Mouse (Mus musculus) CD4-positive, CD25-positive, alpha-beta regulatory T cell, adult 2 months (primary cell): ENCODE measurements around the gene Lrriq4.
A peak's percentile ranks its signal among the peaks of the same experiment; 100 is the strongest.

Experiments
- DNase-seq: peaks from one replicate; pipeline ENCODE4 v3.0.0-alpha.2; 2012; ENCODE audit warnings: low read depth, low spot score

Lrriq4 gene

DNA sequence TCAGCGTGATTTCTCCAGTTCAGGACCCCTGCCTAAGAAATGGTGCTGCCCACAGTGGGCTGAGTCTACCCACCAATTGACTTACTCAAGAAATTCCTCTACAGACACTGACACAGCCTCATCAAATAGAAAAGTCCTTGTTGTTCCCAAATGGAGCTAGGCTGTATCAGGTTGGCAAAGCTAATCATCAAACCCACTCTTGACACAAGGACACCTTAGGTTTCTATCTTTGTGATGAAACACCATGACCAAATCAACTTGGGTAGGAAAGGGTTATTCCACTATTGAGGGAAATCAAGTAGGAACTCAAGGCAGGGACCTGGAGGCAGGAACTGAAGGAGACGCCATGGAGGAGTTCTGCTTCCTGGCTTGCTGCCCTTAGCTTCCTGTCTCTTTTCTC lies at the start of gene Lrriq4:
Lrriq4 (plus strand) TSS at position 301 of the 400 bp plus-strand sequence.
- no peak for DNase-seq

GRCm38 (mm10) chr3:30595111-30595832 lies 49.0 kb upstream of the Lrriq4 start:
- DNase-seq: peak; percentile 36

DNA sequence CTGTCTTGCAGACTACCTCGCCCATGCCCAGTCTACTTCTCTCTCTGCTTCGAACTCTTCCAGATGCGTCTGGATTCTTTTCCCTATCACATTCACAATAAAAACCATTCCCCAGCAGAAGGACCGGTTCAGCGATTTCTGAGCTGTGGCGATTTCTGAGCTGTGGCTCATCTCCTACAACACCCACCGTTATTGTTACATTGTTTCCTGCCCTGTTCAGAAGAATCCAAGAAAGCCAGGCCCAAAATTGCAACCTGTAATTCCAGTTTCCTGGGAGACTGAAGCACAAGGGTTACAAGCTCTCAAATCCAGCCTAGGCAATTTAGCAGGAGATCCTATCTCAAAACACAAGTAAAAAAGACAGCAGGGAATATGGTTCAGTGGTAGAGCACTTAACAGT lies 47.0 kb upstream of the Lrriq4 start:
- no peak for DNase-seq

- peak; percentile 62 for DNase-seq
Observed at GRCm38 (mm10) chr3:30599711-30600545, 44.4 kb upstream of the Lrriq4 start, which contains the start of gene Actrt3. TSS of gene Actrt3 (minus strand) at chr3:30599939.

DNA sequence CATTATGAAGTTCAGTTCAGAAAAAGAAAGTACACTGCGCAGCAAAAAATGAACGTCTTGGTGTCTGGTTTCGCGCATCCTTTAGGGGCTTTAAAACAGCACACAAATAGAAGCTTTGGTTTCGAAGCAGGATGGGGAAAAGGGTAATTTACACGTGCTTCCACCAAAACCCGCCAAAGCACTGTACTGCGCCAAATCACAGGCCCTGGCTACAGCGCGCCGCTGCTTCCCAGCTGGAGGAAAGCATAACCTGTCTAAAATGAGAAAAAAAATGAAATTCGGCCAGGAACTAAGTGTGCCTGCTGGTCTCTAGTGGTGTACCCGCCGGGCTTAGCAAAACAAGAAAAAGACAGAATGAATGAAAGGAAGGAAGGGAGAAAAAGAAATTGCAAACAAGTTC lies 43.6 kb upstream of the Lrriq4 start:
- DNase-seq: peak; percentile 66

DNA sequence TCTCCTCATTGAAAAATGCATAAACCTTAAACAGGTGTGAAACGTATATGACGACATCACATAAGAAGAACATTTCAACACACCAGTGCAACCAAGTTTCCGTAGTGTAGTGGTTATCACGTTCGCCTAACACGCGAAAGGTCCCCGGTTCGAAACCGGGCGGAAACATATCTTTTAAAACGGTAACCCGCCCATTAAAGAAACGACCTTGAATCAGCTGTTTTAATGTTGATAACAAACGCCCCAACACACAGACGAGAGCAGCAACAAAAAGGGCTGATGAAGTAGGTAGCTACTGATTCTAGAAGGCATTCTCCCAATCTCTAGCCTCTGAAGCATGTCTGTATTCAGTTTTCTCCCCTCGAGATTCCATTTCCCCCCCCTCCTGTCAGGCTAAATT lies 43.1 kb upstream of the Lrriq4 start:
- DNase-seq: peak; percentile 94

GRCm38 (mm10) chr3:30601610-30602064 lies 42.7 kb upstream of the Lrriq4 start:
- DNase-seq: no peak

DNA sequence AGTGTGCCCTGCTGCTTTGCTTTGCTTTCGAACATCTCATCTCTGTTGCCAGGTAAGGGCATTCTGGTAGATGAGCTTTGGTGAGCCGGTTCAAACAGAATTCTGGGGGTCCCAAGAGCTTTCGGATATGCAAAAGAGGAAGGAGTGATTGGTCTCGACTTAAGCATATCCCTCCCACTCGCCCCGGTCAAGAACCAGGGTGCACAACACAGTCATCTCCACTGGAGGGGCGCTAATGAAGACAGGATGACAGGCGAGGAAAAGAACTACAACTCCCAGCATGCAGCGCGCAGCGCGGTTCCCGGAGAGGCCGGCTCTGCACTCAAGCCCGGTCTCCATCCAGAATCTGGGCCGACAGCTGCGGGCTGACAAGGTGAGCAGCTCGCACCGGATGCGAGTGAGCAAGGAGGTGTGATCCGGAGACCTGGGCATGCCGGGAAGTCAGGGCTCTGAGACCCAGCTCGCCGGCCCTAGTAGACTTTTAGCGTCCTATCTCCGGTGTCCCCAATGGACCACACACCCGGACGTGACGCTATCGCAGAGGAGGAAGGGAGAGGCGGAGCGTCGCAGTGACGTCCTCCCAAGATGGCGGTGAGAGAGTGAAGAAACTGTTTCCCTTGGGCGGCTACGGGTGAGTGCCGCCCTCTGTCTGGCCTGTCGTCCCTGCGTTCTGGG lies 42.1 kb upstream of the Lrriq4 start, which contains the start of gene Mynn:
Mynn (plus strand) TSS at position 1 of the 675 bp plus-strand sequence.
- peak; percentile 97 for DNase-seq

DNA sequence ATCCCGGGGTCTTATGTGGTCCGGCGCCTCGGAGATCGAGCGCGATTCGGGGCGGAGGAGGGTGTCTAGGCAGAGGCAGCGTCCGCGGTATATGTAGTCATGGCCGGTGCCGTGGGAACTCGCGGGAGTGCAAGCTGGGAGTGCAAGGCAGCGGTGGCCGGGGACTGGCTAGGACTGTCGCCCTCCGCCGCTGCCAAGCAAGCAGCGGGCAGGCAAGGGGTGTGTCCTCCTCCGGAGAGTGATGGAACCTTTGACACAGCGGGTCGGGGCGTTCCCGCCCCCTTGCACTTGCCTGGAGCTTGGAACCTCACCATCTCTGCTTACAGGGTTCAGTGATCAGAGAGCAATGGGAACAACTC lies 41.6 kb upstream of the Lrriq4 start:
- peak; percentile 84 for DNase-seq

DNA sequence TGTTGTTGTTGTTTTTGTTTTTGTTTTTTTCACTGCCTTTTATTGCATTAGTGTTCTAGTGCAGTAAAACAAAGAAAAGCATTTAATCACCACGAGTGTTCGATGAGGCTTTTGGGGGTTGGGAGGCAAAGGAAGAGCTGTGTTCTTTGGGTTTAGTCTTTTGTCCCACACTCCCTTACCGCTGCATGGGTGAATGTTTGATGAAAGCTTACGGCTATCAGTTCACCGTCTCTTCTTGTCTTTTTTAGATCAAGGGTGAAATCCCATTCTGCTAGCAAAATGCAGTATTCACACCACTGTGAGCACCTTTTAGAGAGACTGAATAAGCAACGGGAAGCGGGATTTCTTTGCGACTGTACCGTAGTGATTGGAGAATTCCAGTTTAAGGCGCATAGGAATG lies 41.1 kb upstream of the Lrriq4 start:
- no peak for DNase-seq

- peak; percentile 18 for DNase-seq
Observed at GRCm38 (mm10) chr3:30608999-30609398, 35.3 kb upstream of the Lrriq4 start.

DNA sequence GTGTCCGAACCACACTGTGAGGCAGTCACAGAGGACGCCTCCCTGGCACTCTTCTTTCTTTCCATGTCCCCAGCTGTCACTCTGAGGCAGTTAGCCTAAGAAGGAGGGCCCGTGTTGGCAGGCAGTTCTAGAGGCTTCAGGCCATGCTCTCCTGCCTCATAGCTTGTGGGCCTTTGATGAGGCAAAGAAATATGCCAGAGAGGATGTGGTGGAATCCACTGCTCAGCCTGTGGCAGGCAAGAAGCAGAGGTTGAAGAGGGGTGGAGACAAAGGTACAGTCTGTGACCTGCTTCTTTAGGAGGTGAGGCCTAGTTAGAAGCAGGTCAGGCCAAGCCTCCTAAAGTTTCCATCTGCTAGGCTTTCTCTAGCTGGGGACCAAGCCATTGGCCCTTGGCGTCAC lies 33.4 kb upstream of the Lrriq4 start:
- DNase-seq: peak; percentile 25

DNA sequence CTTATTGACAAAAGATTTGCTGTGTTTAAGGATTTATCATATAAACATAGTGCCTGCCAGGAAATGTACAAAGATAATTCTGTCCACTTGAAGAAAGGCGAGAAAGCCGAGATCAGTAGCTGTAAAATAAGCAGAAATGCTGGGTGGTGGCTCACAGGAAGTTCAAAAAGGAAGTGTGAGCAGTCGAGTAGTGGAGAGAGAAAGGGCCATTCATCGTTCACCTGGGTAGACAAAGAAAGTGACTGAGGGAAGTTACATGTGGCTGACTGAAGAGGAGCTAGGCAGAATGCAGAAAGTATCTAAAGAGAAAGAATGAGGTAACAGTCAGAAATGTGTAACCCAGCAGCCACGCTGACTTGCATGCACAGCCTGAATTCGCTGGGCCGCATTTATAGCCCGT lies 24.2 kb upstream of the Lrriq4 start:
- DNase-seq: no peak

DNA sequence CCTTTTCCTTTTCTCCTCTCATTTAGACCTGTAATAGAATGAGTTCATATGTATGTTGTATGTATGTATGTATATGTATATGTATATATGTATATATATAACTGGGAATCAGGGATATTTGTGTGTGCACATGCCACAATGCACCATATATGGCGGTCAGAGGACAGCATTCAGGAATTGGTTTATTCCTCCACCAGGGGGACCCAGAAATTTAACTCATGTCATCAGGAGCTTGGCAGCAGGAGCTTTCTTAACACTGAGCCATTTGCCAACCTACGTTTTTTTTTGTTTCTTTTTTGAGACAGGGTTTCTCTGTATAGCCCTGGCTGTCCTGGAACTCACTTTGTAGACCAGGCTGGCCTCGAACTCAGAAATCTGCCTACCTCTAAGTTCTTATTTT lies 10.6 kb upstream of the Lrriq4 start:
- no peak for DNase-seq

- no peak for DNase-seq
Observed at GRCm38 (mm10) chr3:30635629-30636028, 8.7 kb upstream of the Lrriq4 start.

DNA sequence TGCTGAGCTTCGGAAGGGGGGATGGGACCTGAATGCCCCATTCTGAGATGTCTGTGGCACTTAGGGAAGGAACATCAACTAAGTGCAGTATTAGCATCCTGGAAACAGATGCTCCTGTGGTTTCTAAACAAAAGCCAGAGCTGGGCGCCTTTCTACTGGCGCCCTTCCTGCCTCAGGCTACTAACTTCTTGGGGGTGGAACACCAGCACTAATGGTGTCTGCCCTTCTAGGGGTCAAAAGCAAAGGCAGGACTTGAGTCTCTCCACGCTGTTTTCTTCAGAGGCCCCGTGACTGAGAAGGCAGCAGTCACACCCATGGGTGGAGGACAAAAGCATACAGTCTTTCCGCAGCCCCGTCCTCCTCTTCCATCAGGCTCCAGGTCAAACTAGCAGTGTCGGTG lies 2.5 kb downstream of the Lrriq4 start:
- no peak for DNase-seq

DNA sequence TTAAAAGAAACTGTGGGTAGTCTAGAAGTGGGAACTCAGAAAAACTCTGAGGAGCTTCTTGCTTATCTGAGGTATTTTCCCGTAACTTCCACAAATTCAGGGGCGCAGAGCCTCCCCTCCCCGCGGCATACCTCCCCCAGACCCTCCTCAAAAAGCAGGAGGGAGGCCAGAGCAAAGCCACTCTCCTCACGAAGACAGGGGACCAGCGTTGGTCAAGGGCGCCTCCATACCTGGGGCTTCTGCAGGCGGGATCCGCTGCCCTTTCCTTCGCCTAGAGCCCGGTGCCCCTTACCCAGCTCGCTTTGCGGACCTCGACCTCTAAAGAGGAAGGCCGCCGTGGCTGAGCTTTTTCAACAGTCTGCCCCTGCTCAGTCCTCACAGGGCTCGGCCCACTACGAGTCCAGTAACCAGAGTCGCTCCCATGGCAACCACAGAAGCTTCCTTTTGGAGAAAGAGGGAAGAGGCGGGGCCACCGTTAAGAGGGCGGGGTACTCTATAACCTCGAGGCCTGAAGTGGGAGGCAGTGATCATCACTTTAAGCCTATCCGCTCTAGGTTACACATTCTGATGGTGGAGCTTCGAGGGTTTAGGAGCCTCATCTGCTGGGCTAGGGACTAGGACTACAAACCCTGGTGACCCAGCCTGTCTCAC lies 3.3 kb downstream of the Lrriq4 start, which contains the start of gene Lrrc34:
Lrrc34 (minus strand) TSS at position 430 of the 651 bp plus-strand sequence.
- peak; percentile 2 for DNase-seq

DNA sequence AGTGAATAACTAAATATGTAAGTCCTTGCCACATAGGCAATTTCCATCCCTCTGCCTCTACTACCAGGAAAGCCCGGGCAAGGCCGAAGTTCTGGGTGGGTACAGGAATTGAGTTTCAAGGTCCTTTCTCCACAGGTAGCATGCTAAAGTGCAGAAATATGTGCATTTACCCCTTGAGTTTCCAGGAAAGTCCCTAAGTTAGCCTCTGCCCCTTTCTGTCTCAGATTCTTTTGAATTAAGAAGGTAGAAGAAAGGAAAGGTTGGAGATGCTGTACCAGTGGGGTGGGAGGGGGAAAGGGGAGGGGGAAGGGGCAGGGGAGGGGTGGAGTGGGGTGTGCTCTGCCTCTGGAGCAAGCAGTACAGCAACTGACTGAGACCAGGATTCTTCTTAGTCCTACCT lies 4.2 kb downstream of the Lrriq4 start:
- DNase-seq: no peak

GRCm38 (mm10) chr3:30650062-30650841 lies 5.9 kb downstream of the Lrriq4 start:
- peak; percentile 37 for DNase-seq

DNA sequence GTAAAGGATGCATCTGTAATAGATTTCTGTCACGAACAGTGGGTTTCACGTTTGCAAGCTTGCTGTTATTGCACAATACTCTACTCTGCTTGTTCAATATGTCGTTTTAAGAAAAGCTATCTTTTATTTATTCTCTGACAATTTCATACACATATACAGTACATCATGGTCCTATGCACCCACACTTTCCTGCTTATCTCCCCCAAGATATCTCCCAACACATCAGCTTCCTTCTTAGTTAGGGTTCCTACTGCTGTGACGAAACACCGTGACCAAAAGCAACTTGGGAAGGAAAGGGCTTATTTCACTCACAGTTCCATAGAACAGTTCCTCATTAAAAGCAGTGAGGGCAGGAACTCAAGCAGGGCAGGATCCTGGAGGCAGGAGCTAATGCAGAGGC lies 11.6 kb downstream of the Lrriq4 start:
- DNase-seq: no peak

DNA sequence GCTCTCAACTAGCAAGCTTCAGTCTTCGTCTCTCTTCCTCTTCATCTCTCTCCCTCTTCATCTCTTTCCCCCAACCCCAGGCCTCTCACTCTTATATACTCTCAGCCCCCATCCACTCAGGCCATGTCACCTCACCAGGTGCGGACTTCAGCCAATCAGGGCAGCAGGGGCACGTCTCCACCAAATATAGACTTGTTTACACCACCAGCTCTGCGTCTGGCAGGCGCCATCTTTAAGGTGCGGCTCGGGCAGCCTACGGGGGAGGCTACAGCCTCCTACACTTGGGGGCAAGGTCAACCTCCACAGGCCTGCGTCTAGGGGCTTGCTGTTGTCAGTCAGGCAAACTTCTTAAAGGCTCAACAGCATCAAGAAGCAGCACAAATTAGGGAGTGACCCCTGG lies 14.2 kb downstream of the Lrriq4 start:
- no peak for DNase-seq
